Mouse (Mus musculus): ENCODE data around the gene Lrrc4. TPM values are rescaled to one million over a fixed set of nuclear protein-coding genes. Genes with fewer than 3 reads are reported as not detected.
A peak's percentile ranks its signal among the peaks of the same experiment; 100 is the strongest.

Gene Lrrc4
- polyA plus RNA-seq, 1 experiment from 2014 or later, result 0.22 TPM

DNA sequence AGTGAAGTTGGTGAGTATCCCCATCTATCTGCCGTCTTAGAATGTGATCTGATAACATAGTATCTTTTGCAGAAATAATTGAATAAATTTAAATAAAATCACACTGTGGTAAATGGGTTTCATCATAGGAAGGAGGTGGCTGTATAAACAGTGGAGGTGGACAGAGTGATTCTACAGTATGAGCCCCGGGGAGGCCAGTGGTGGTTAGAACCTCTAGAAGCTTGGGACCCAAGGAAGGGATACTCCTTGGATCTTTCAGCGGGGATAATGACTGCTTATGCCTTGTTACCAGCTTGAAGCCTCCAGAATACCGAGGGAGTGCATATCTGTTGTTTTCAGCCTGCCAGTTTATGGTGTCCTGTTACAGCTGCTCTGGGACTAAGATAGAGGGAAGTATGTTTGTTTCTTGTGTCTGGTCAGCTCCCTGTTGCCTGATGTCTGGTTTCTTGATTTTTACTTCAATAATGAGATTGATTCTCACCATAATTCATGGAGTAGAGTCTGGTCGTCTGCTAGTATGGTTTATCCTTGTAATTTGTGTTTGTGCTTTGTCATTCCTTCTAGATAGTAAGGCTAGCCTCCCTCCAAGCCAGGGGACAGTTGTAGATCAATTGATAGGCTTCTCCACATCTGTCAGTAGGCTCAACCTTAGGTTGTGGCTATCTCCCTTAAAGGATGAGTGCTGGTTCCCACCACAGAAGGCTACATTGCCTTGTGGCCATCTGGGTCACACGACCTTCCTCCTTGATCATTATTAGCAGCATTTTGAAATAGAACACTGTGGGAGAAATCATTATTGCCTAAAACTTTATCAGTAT, 195.8 kb downstream of the Lrrc4 start:
- Histone ChIP-seq H3K4me2 (ENCODE audit: low read depth, low read length) (no peak overlapping the region), H3K27ac (ENCODE audit: low read length) (no peak overlapping the region), H3K9me3 (replicated peaks; ENCODE audit: control insufficient read depth, low read length) (no peaks in the 10 kb centered on the region), H3K4me1 (ENCODE audit: control insufficient read depth, insufficient read depth, low read length) (peaks cover 35% of the 10 kb centered on the region), H3K36me3 (ENCODE audit: control insufficient read depth, insufficient read depth) (no peaks in the 10 kb centered on the region), H3K27me3 (ENCODE audit: control insufficient read depth, insufficient read depth, low read length) (no peaks in the 10 kb centered on the region), H3K4me3 (ENCODE audit: low read length) (no peak overlapping the region), H3K9ac (ENCODE audit: low read length) (no peak overlapping the region)
- ATAC-seq (replicated peaks; ENCODE audit: extremely low read depth, insufficient read depth, low FRiP score), result no peak
- WGBS, result 65% methylated on average over 6 of the region's 6 CpGs

DNA sequence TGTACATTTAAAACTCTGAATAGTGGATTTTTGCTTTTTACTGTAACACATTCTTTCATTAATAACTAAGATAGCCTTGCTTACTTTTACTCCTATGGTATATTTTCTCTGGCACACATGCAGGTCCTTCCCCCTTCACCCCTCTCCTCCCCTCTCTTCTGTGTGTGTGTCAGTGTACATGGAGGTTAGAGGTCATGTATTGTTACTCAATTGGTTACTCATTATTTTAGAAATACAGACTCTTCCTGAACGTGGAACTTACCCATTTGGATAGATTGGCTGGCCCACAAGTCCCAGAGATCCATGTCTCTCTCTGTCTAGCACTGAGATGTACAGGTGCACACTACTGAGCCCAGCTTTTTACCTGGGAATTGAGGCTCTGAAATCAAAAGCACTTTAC, 196.5 kb downstream of the Lrrc4 start:
- no peak overlapping the region for H3K27ac ChIP-seq (ENCODE audit: low read length)
- peaks cover 36% of the 10 kb centered on the region for H3K4me1 ChIP-seq (ENCODE audit: control insufficient read depth, insufficient read depth, low read length)
- no peaks in the 10 kb centered on the region for H3K36me3 ChIP-seq (ENCODE audit: control insufficient read depth, insufficient read depth)
- no peak for ATAC-seq (replicated peaks; ENCODE audit: extremely low read depth, insufficient read depth, low FRiP score)
- no peaks in the 10 kb centered on the region for H3K9me3 ChIP-seq (replicated peaks; ENCODE audit: control insufficient read depth, low read length)
- H3K9ac ChIP-seq (ENCODE audit: low read length), result no peak overlapping the region
- 69% methylated on average over 1 of the region's 1 CpGs for WGBS
- H3K27me3 ChIP-seq (ENCODE audit: control insufficient read depth, insufficient read depth, low read length), result no peaks in the 10 kb centered on the region
- no peak overlapping the region for H3K4me2 ChIP-seq (ENCODE audit: low read depth, low read length)
- H3K4me3 ChIP-seq (ENCODE audit: low read length), result no peak overlapping the region

GRCm38 (mm10) chr6:28633656-28634055, 197.9 kb downstream of the Lrrc4 start:
- Histone ChIP-seq H3K9ac (ENCODE audit: low read length) (no peak overlapping the region), H3K27me3 (ENCODE audit: control insufficient read depth, insufficient read depth, low read length) (no peaks in the 10 kb centered on the region), H3K27ac (ENCODE audit: low read length) (no peak overlapping the region), H3K4me3 (ENCODE audit: low read length) (no peak overlapping the region), H3K4me1 (ENCODE audit: control insufficient read depth, insufficient read depth, low read length) (peaks cover 36% of the 10 kb centered on the region), H3K36me3 (ENCODE audit: control insufficient read depth, insufficient read depth) (no peaks in the 10 kb centered on the region), H3K4me2 (ENCODE audit: low read depth, low read length) (no peak overlapping the region), H3K9me3 (replicated peaks; ENCODE audit: control insufficient read depth, low read length) (no peaks in the 10 kb centered on the region)
- ATAC-seq (replicated peaks; ENCODE audit: extremely low read depth, insufficient read depth, low FRiP score), result no peak
- 57% methylated on average over 3 of the region's 3 CpGs for WGBS

DNA sequence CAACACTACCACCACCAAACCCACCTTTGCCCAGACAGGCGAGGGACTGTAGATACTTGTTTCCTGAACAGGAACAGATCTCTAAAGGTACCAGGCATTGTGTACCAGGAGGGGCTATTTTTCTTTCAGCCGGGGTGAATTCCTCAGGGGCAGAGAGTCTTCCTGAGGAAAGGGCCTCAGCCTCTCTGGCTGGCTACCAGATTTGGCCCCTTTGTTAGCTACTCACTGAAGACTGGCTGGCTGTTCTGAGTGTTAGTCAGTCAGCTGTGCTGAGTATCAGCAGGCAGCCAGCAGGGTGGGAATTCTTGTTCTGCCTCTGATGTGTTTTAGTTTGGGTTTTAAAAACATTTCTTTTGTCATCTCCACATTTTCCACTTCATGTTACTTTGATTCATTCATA, 198.4 kb downstream of the Lrrc4 start:
- Histone ChIP-seq H3K9ac (ENCODE audit: low read length) (no peak overlapping the region), H3K36me3 (ENCODE audit: control insufficient read depth, insufficient read depth) (no peaks in the 10 kb centered on the region), H3K27me3 (ENCODE audit: control insufficient read depth, insufficient read depth, low read length) (no peaks in the 10 kb centered on the region), H3K4me3 (ENCODE audit: low read length) (no peak overlapping the region), H3K4me2 (ENCODE audit: low read depth, low read length) (no peak overlapping the region), H3K27ac (ENCODE audit: low read length) (peak overlapping the region; percentile 51; the same call in 1 of the 2 replicates), H3K4me1 (ENCODE audit: control insufficient read depth, insufficient read depth, low read length) (peaks cover 40% of the 10 kb centered on the region), H3K9me3 (replicated peaks; ENCODE audit: control insufficient read depth, low read length) (no peaks in the 10 kb centered on the region)
- 29% methylated on average over 2 of the region's 2 CpGs for WGBS
- peak; percentile 58; the same call in 1 of the 2 replicates for ATAC-seq (replicated peaks; ENCODE audit: extremely low read depth, insufficient read depth, low FRiP score)

DNA sequence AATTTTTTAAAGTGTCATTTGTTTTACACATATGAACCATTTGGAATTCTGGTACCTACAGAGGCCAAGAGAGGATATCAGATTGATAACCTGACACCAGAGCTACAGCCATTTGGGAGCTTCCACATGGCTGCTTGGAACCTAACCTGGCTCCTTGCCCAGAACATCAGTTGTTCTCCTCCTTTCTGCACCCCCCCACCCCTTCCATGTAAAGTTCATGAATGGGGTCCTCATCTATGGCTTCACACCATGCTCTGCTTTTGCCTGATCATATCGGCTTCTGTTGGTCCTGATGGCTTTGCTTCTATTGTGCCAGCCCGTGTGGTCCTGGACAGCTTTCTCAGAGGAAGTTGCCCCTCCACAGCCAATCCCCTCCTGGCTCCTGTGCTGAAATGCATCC, 200.6 kb downstream of the Lrrc4 start:
- no peak overlapping the region for H3K4me3 ChIP-seq (ENCODE audit: low read length)
- no peak overlapping the region for H3K4me2 ChIP-seq (ENCODE audit: low read depth, low read length)
- no peak overlapping the region for H3K27ac ChIP-seq (ENCODE audit: low read length)
- H3K4me1 ChIP-seq (ENCODE audit: control insufficient read depth, insufficient read depth, low read length), result peaks cover 30% of the 10 kb centered on the region
- WGBS, result 73% methylated on average over 2 of the region's 2 CpGs
- H3K27me3 ChIP-seq (ENCODE audit: control insufficient read depth, insufficient read depth, low read length), result no peaks in the 10 kb centered on the region
- no peak for ATAC-seq (replicated peaks; ENCODE audit: extremely low read depth, insufficient read depth, low FRiP score)
- H3K9me3 ChIP-seq (replicated peaks; ENCODE audit: control insufficient read depth, low read length), result no peaks in the 10 kb centered on the region
- no peak overlapping the region for H3K9ac ChIP-seq (ENCODE audit: low read length)
- H3K36me3 ChIP-seq (ENCODE audit: control insufficient read depth, insufficient read depth), result peaks cover 5% of the 10 kb centered on the region; the same call in 1 of the 2 replicates

DNA sequence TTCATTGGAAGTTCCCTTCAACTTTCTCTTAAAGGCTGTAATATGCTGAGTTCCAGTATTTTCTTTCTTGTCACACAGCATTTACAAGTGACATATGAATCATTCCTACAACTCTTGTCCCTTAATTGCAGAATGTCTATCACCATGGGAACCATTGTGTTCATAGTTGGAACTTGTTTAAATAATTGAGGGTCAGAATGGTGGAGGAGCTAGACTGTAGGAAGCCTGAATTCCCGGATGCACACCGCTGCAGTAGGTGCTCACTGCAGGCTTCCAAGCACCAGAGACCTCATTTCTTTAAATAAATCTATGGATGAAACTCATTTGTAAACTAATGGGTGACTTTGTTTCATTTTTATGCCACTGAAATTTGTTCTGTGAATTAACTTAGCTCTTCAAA, 201.7 kb downstream of the Lrrc4 start:
- WGBS, result 80% methylated on average over 2 of the region's 2 CpGs
- Histone ChIP-seq H3K27ac (ENCODE audit: low read length) (no peak overlapping the region), H3K4me3 (ENCODE audit: low read length) (no peak overlapping the region), H3K4me1 (ENCODE audit: control insufficient read depth, insufficient read depth, low read length) (peaks cover 25% of the 10 kb centered on the region), H3K9me3 (replicated peaks; ENCODE audit: control insufficient read depth, low read length) (no peaks in the 10 kb centered on the region), H3K36me3 (ENCODE audit: control insufficient read depth, insufficient read depth) (peaks cover 6% of the 10 kb centered on the region; the same call in 1 of the 2 replicates), H3K9ac (ENCODE audit: low read length) (no peak overlapping the region), H3K4me2 (ENCODE audit: low read depth, low read length) (no peak overlapping the region), H3K27me3 (ENCODE audit: control insufficient read depth, insufficient read depth, low read length) (no peaks in the 10 kb centered on the region)
- ATAC-seq (replicated peaks; ENCODE audit: extremely low read depth, insufficient read depth, low FRiP score), result no peak

DNA sequence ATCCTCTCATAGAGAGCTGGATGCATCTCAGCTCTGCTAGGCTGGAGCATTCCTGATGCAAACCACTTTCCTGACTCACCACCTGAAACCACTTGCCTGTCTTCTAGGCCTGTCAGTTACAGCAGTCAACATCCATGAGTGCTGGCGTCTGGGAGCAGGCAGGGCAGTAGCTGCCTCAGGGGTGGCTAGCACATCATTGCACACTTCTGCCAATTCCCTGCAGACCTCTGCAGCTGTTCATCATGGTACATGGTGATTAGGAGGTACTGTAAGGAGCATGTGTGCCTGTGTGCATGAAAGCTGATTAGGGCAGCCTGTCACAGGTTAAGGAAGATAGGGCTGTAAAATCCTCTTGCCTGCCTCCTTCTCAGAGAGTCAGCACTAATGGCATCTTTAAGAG, 203.1 kb downstream of the Lrrc4 start:
- 48% methylated on average over 1 of the region's 1 CpGs for WGBS
- Histone ChIP-seq H3K9ac (ENCODE audit: low read length) (no peak overlapping the region), H3K27ac (ENCODE audit: low read length) (no peak overlapping the region), H3K4me3 (ENCODE audit: low read length) (no peak overlapping the region), H3K27me3 (ENCODE audit: control insufficient read depth, insufficient read depth, low read length) (no peaks in the 10 kb centered on the region), H3K4me1 (ENCODE audit: control insufficient read depth, insufficient read depth, low read length) (peaks cover 19% of the 10 kb centered on the region), H3K36me3 (ENCODE audit: control insufficient read depth, insufficient read depth) (peaks cover 6% of the 10 kb centered on the region; the same call in 1 of the 2 replicates), H3K4me2 (ENCODE audit: low read depth, low read length) (no peak overlapping the region), H3K9me3 (replicated peaks; ENCODE audit: control insufficient read depth, low read length) (no peaks in the 10 kb centered on the region)
- no peak for ATAC-seq (replicated peaks; ENCODE audit: extremely low read depth, insufficient read depth, low FRiP score)

DNA sequence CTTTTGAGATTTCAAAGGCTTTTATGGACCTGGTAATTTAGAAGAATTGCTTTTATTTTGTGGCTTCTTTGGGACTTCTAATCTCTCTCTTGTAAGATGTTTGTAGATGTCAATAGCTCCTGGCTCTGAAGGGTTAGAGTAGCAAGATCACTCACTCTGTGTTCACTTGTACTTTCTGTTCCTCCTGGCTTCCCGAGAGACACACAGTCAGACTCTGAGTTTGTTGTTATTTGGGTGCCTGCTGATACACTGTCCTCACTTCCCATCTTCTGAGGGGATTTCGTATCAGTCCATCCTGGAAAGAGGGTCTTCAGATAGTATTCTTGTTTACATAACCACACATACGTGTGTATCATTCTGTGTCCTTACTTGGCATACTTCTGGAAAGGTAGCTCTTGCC, 208.6 kb downstream of the Lrrc4 start:
- Histone ChIP-seq H3K27ac (ENCODE audit: low read length) (no peak overlapping the region), H3K36me3 (ENCODE audit: control insufficient read depth, insufficient read depth) (peaks cover 6% of the 10 kb centered on the region; the same call in 1 of the 2 replicates), H3K4me2 (ENCODE audit: low read depth, low read length) (no peak overlapping the region), H3K4me1 (ENCODE audit: control insufficient read depth, insufficient read depth, low read length) (peaks cover 38% of the 10 kb centered on the region), H3K9me3 (replicated peaks; ENCODE audit: control insufficient read depth, low read length) (no peaks in the 10 kb centered on the region), H3K4me3 (ENCODE audit: low read length) (no peak overlapping the region), H3K27me3 (ENCODE audit: control insufficient read depth, insufficient read depth, low read length) (no peaks in the 10 kb centered on the region), H3K9ac (ENCODE audit: low read length) (no peak overlapping the region)
- no peak for ATAC-seq (replicated peaks; ENCODE audit: extremely low read depth, insufficient read depth, low FRiP score)
- 77% methylated on average over 3 of the region's 3 CpGs for WGBS

DNA sequence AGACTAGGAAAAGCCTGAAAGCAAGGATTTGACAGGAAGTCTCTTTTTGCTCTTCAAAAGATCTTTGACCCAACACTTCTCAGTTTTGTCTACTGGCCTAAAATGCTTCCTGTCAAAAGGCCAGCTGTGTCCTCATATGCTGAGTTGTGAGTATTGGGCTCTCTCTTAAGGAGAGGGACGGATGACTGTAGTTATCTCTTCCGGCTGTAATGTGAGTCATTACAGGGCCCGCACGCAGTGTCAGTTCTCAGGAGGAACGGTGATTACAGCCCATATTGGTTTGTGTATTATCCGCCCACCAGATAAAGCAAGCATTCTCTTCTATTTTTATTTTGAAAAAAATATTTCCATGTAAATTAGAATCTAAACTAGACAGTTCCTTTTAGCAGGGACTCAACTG, 209.0 kb downstream of the Lrrc4 start:
- no peaks in the 10 kb centered on the region for H3K9me3 ChIP-seq (replicated peaks; ENCODE audit: control insufficient read depth, low read length)
- no peaks in the 10 kb centered on the region for H3K27me3 ChIP-seq (ENCODE audit: control insufficient read depth, insufficient read depth, low read length)
- H3K36me3 ChIP-seq (ENCODE audit: control insufficient read depth, insufficient read depth), result peaks cover 6% of the 10 kb centered on the region; the same call in 1 of the 2 replicates
- WGBS, result 20% methylated on average over 6 of the region's 6 CpGs
- H3K4me1 ChIP-seq (ENCODE audit: control insufficient read depth, insufficient read depth, low read length), result peaks cover 42% of the 10 kb centered on the region
- no peak overlapping the region for H3K4me3 ChIP-seq (ENCODE audit: low read length)
- no peak overlapping the region for H3K4me2 ChIP-seq (ENCODE audit: low read depth, low read length)
- H3K9ac ChIP-seq (ENCODE audit: low read length), result no peak overlapping the region
- no peak for ATAC-seq (replicated peaks; ENCODE audit: extremely low read depth, insufficient read depth, low FRiP score)
- peak overlapping the region; percentile 62 for H3K27ac ChIP-seq (ENCODE audit: low read length)
